Mouse (Mus musculus): ENCODE measurements at regions not wholly inside any gene's neighbourhood (a gene's known extent, or its start where the extent isn't known, plus 50 kb on each side); places are given as distances from the start of the nearest gene placed in this dataset.

DNA sequence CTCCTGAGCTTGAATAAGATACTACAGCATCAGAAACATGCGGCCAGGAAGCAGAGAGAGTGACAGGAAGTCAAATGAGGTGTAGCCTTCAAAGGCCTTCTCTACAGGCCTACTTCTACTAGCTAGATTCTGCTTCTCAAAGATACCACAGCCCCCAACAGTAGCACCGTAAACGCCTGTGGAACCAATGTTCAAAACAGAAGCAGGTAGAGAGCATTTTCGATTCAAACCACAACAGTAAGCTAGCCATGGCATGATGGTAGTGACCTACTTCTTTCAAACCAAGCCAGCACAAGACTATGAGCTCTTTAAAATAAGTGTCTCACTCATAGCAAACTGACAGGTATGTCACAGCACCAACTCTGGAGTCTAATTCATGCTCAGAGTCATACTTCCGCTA, 134.0 kb upstream of the Kcnh8 start:
- Histone ChIP-seq H3K4me1 (ENCODE audit: control insufficient read depth, insufficient read depth) (no peaks in the 10 kb centered on the region), H3K27ac (ENCODE audit: low read depth) (no peak overlapping the region), H3K4me3 (ENCODE audit: low read depth, low read length) (no peak overlapping the region), H3K27me3 (ENCODE audit: control insufficient read depth, insufficient read depth, low read length) (no peaks in the 10 kb centered on the region), H3K4me2 (ENCODE audit: low read depth, low read length) (no peak overlapping the region), H3K9ac (replicated peaks; ENCODE audit: low read depth, low read length) (no peak overlapping the region), H3K36me3 (replicated peaks; ENCODE audit: control insufficient read depth, insufficient read depth, low read length) (no peaks in the 10 kb centered on the region), H3K9me3 (replicated peaks; ENCODE audit: control insufficient read depth, low read length) (no peaks in the 10 kb centered on the region)
- no peak for TF ChIP-seq EP300 (IDR thresholded peaks at IDR 0.05; ENCODE audit: low read depth)
- no peak for TF ChIP-seq CTCF (IDR thresholded peaks at IDR 0.05; ENCODE audit: low read depth)
- DNase-seq (ENCODE audit: low spot score) (no peak), ATAC-seq (ENCODE audit: insufficient read depth, low read depth) (no peak)
- WGBS = 82% methylated on average over 5 of the region's 5 CpGs

GRCm38 (mm10) chr17:52479327-52480086, 123.0 kb upstream of the Kcnh8 start:
- WGBS = 61% methylated on average over 7 of the region's 7 CpGs
- no peak for ATAC-seq (ENCODE audit: insufficient read depth, low read depth)
- Histone ChIP-seq H3K27me3 (ENCODE audit: control insufficient read depth, insufficient read depth, low read length) (no peaks in the 10 kb centered on the region), H3K4me2 (ENCODE audit: low read depth, low read length) (no peak overlapping the region), H3K9ac (replicated peaks; ENCODE audit: low read depth, low read length) (no peak overlapping the region), H3K9me3 (replicated peaks; ENCODE audit: control insufficient read depth, low read length) (no peaks in the 10 kb centered on the region), H3K4me1 (ENCODE audit: control insufficient read depth, insufficient read depth) (no peaks in the 10 kb centered on the region), H3K4me3 (ENCODE audit: low read depth, low read length) (no peak overlapping the region), H3K27ac (ENCODE audit: low read depth) (no peak overlapping the region), H3K36me3 (replicated peaks; ENCODE audit: control insufficient read depth, insufficient read depth, low read length) (no peaks in the 10 kb centered on the region)
- TF ChIP-seq EP300 (IDR thresholded peaks at IDR 0.05; ENCODE audit: low read depth) (no peak), CTCF (IDR thresholded peaks at IDR 0.05; ENCODE audit: low read depth) (no peak)
- no peak for DNase-seq (ENCODE audit: low spot score)

- Histone ChIP-seq H3K36me3 (replicated peaks; ENCODE audit: control insufficient read depth, insufficient read depth, low read length) (no peaks in the 10 kb centered on the region), H3K4me2 (ENCODE audit: low read depth, low read length) (no peak overlapping the region), H3K4me3 (ENCODE audit: low read depth, low read length) (no peak overlapping the region), H3K9me3 (replicated peaks; ENCODE audit: control insufficient read depth, low read length) (no peaks in the 10 kb centered on the region), H3K27me3 (ENCODE audit: control insufficient read depth, insufficient read depth, low read length) (no peaks in the 10 kb centered on the region), H3K27ac (ENCODE audit: low read depth) (no peak overlapping the region), H3K9ac (replicated peaks; ENCODE audit: low read depth, low read length) (no peak overlapping the region), H3K4me1 (ENCODE audit: control insufficient read depth, insufficient read depth) (no peaks in the 10 kb centered on the region)
- no peak for DNase-seq (ENCODE audit: low spot score)
- WGBS = 52% methylated on average over 5 of the region's 5 CpGs
- TF ChIP-seq EP300 (IDR thresholded peaks at IDR 0.05; ENCODE audit: low read depth) (no peak), CTCF (IDR thresholded peaks at IDR 0.05; ENCODE audit: low read depth) (no peak)
- ATAC-seq (ENCODE audit: insufficient read depth, low read depth) = no peak
Measured at GRCm38 (mm10) chr17:52480087-52480638, 122.3 kb upstream of the Kcnh8 start.

DNA sequence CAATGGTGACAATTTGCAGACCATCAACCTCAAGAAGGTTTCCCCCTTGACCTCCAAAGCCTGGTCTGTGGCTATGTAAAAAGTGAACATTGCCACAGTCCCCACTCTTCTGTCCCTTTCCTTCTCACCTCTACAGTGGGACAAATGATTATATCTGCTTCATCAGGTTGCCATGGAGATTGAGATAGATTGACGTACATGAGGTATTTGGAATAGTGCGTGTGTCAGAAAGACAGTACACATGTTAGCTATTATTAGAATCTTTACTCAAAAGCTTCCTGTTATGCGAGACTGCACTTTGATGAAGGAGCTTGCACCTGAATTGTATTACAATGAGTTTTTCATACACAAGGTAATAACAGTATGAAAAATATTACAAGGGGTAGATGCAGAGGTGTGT, 95.7 kb upstream of the Kcnh8 start:
- Histone ChIP-seq H3K27me3 (ENCODE audit: control insufficient read depth, insufficient read depth, low read length) (no peaks in the 10 kb centered on the region), H3K9ac (replicated peaks; ENCODE audit: low read depth, low read length) (no peak overlapping the region), H3K9me3 (replicated peaks; ENCODE audit: control insufficient read depth, low read length) (no peaks in the 10 kb centered on the region), H3K4me1 (ENCODE audit: control insufficient read depth, insufficient read depth) (no peaks in the 10 kb centered on the region), H3K36me3 (replicated peaks; ENCODE audit: control insufficient read depth, insufficient read depth, low read length) (no peaks in the 10 kb centered on the region), H3K27ac (ENCODE audit: low read depth) (no peak overlapping the region), H3K4me3 (ENCODE audit: low read depth, low read length) (no peak overlapping the region), H3K4me2 (ENCODE audit: low read depth, low read length) (no peak overlapping the region)
- TF ChIP-seq EP300 (IDR thresholded peaks at IDR 0.05; ENCODE audit: low read depth) (no peak), CTCF (IDR thresholded peaks at IDR 0.05; ENCODE audit: low read depth) (no peak)
- 61% methylated on average over 3 of the region's 3 CpGs for WGBS
- no peak for ATAC-seq (ENCODE audit: insufficient read depth, low read depth)
- no peak for DNase-seq (ENCODE audit: low spot score)

GRCm38 (mm10) chr17:52530260-52530659, 72.2 kb upstream of the Kcnh8 start:
- no peak overlapping the region for H3K27ac ChIP-seq (ENCODE audit: low read depth)
- H3K4me3 ChIP-seq (ENCODE audit: low read depth, low read length) = no peak overlapping the region
- no peaks in the 10 kb centered on the region for H3K4me1 ChIP-seq (ENCODE audit: control insufficient read depth, insufficient read depth)
- no peak overlapping the region for H3K9ac ChIP-seq (replicated peaks; ENCODE audit: low read depth, low read length)
- no peak overlapping the region for H3K4me2 ChIP-seq (ENCODE audit: low read depth, low read length)
- DNase-seq (ENCODE audit: low spot score) (no peak), ATAC-seq (ENCODE audit: insufficient read depth, low read depth) (no peak)
- H3K36me3 ChIP-seq (replicated peaks; ENCODE audit: control insufficient read depth, insufficient read depth, low read length) = no peaks in the 10 kb centered on the region
- H3K9me3 ChIP-seq (replicated peaks; ENCODE audit: control insufficient read depth, low read length) = no peaks in the 10 kb centered on the region
- TF ChIP-seq EP300 (IDR thresholded peaks at IDR 0.05; ENCODE audit: low read depth) = no peak
- TF ChIP-seq CTCF (IDR thresholded peaks at IDR 0.05; ENCODE audit: low read depth) = no peak
- no peaks in the 10 kb centered on the region for H3K27me3 ChIP-seq (ENCODE audit: control insufficient read depth, insufficient read depth, low read length)

Measured in heart, postnatal 0 days (tissue).